In genomic region chr1:75925802-75926201, GRCm38 (mm10) we compare ENCODE assay signal across 8 mouse cellular contexts.
DNase-seq lines count a peak whose midpoint lies in the region; ATAC-seq and TF ChIP-seq lines count a peak whose summit lies in the region.

No protein-coding gene starts in this region.

- TF ChIP-seq EP300 in heart, adult 2 months (IDR thresholded peaks at IDR 0.05; ENCODE audit: insufficient read depth, low read depth, low read length) = 0 out of 2 replicates have a peak, but pooled peaks have one; percentile 33

- no peak overlapping the region for H3K4me2 ChIP-seq in embryonic facial prominence, embryonic 11.5 days (ENCODE audit: low read depth, low read length)
- peak overlapping the region; percentile 27 for H3K4me2 ChIP-seq in midbrain, embryonic 15.5 days
- no peak overlapping the region for H3K4me2 ChIP-seq in stomach, embryonic 16.5 days (ENCODE audit: low read depth, low read length)

- H3K4me1 ChIP-seq in embryonic facial prominence, embryonic 11.5 days (ENCODE audit: control insufficient read depth, insufficient read depth, low read length) = no peaks in the 10 kb centered on the region
- H3K4me1 ChIP-seq in heart, adult 2 months (ENCODE audit: control insufficient read depth, insufficient read depth, low read length) = no peaks in the 10 kb centered on the region; the same call in 1 of the 2 replicates
- H3K4me1 ChIP-seq in midbrain, embryonic 15.5 days = peaks cover 7% of the 10 kb centered on the region
- no peaks in the 10 kb centered on the region for H3K4me1 ChIP-seq in stomach, embryonic 16.5 days (ENCODE audit: control insufficient read depth, insufficient read depth, low read length)

- intact Hi-C loops in heart, adult 2 months (cut with DNase I) = loop anchor here (2.0 to 10.0 kb wide), 2 partner anchors 1159 to 1591 kb away; no protein-coding TSS in a partner anchor
- intact Hi-C loops in left cerebral cortex, postnatal 4 days (cut with DNase I) = loop anchor here (2.0 to 10.0 kb wide), 3 partner anchors 149 to 1969 kb away; no protein-coding TSS in a partner anchor

- H3K27ac ChIP-seq in embryonic facial prominence, embryonic 11.5 days (replicated peaks; ENCODE audit: low read depth, low read length) = no peak overlapping the region
- H3K27ac ChIP-seq in heart, adult 2 months = no peak overlapping the region
- peak overlapping the region; percentile 47; the same call in 1 of the 2 replicates for H3K27ac ChIP-seq in midbrain, embryonic 15.5 days
- H3K27ac ChIP-seq in stomach, embryonic 16.5 days (ENCODE audit: low read length) = no peak overlapping the region

- H3K9ac ChIP-seq in embryonic facial prominence, embryonic 11.5 days (replicated peaks; ENCODE audit: low read length) = no peak overlapping the region
- no peak overlapping the region for H3K9ac ChIP-seq in heart, adult 2 months (ENCODE audit: low read depth, low read length)
- H3K9ac ChIP-seq in midbrain, embryonic 15.5 days = no peak overlapping the region
- H3K9ac ChIP-seq in stomach, embryonic 16.5 days (ENCODE audit: low read length) = no peak overlapping the region

- ATAC-seq in embryonic facial prominence, embryonic 11.5 days (replicated peaks; ENCODE audit: insufficient number of reproducible peaks, low FRiP score, low TSS enrichment, low read depth) = peak; percentile 93
- ATAC-seq in midbrain, embryonic 15.5 days (replicated peaks) = peak; percentile 58; the same call in 1 of the 2 replicates
- ATAC-seq in stomach, embryonic 16.5 days (ENCODE audit: insufficient read depth, low FRiP score) = 0 out of 2 replicates have a peak, but pooled peaks have one; percentile 44
- ATAC-seq in granulocyte monocyte progenitor cell, adult 5-6 weeks (replicated peaks; ENCODE audit: poor library complexity, severe bottlenecking) = no peak

- no peaks in the 10 kb centered on the region for H3K27me3 ChIP-seq in embryonic facial prominence, embryonic 11.5 days (ENCODE audit: control insufficient read depth, insufficient read depth, low read length)
- H3K27me3 ChIP-seq in heart, adult 2 months (ENCODE audit: control insufficient read depth, insufficient read depth, low read length) = no peaks in the 10 kb centered on the region
- H3K27me3 ChIP-seq in midbrain, embryonic 15.5 days (replicated peaks) = peaks cover 6% of the 10 kb centered on the region; the same call in 1 of the 2 replicates
- H3K27me3 ChIP-seq in stomach, embryonic 16.5 days (ENCODE audit: control insufficient read depth, insufficient read depth, low read length) = no peaks in the 10 kb centered on the region

- no peak overlapping the region for H3K4me3 ChIP-seq in embryonic facial prominence, embryonic 11.5 days (ENCODE audit: low read depth, low read length)
- H3K4me3 ChIP-seq in heart, adult 2 months = no peak overlapping the region
- H3K4me3 ChIP-seq in midbrain, embryonic 15.5 days = no peak overlapping the region
- no peak overlapping the region for H3K4me3 ChIP-seq in stomach, embryonic 16.5 days (replicated peaks; ENCODE audit: low read length)

- no peaks in the 10 kb centered on the region for H3K79me2 ChIP-seq in heart, adult 2 months (replicated peaks; ENCODE audit: control insufficient read depth, insufficient read depth, low read length)

- TF ChIP-seq POLR2A in brain, embryonic 14.5 days (IDR thresholded peaks at IDR 0.05; ENCODE audit: borderline replicate concordance, extremely low read depth, insufficient read depth, insufficient read length, poor library complexity, severe bottlenecking) = no peak
- no peak for TF ChIP-seq POLR2A in heart, adult 2 months (IDR thresholded peaks at IDR 0.05; ENCODE audit: insufficient read depth, low read depth, low read length)

- DNase-seq in brain, embryonic 14.5 days (ENCODE audit: low read depth) = peak; percentile 97
- peak; percentile 97 for DNase-seq in embryonic facial prominence, embryonic 11.5 days (ENCODE audit: low spot score)
- DNase-seq in heart, adult 2 months = peak; percentile 80 to 88
- peak; percentile 86 for DNase-seq in kidney, adult 9 months
- DNase-seq in left cerebral cortex, postnatal 4 days = peak; percentile 97

- peak; percentile 95 for TF ChIP-seq CTCF in brain, embryonic 14.5 days (IDR thresholded peaks at IDR 0.05; ENCODE audit: borderline replicate concordance, extremely low read depth, insufficient read depth, insufficient read length)
- TF ChIP-seq CTCF in heart, adult 2 months (IDR thresholded peaks at IDR 0.05) = peak; percentile 89

- no peaks in the 10 kb centered on the region for H3K9me3 ChIP-seq in embryonic facial prominence, embryonic 11.5 days (replicated peaks; ENCODE audit: control insufficient read depth, low read length)
- H3K9me3 ChIP-seq in midbrain, embryonic 15.5 days = no peaks in the 10 kb centered on the region
- no peaks in the 10 kb centered on the region for H3K9me3 ChIP-seq in stomach, embryonic 16.5 days (replicated peaks; ENCODE audit: control insufficient read depth, low read length)

- no peaks in the 10 kb centered on the region for H3K36me3 ChIP-seq in embryonic facial prominence, embryonic 11.5 days (replicated peaks; ENCODE audit: control insufficient read depth, insufficient read depth, low read depth, low read length)
- H3K36me3 ChIP-seq in heart, adult 2 months (ENCODE audit: control insufficient read depth, insufficient read depth, low read length) = no peaks in the 10 kb centered on the region
- H3K36me3 ChIP-seq in midbrain, embryonic 15.5 days (replicated peaks) = no peaks in the 10 kb centered on the region
- no peaks in the 10 kb centered on the region for H3K36me3 ChIP-seq in stomach, embryonic 16.5 days (ENCODE audit: control insufficient read depth, insufficient read depth, low read length)

- WGBS in embryonic facial prominence, embryonic 11.5 days = 14% methylated on average over 9 of the region's 9 CpGs
- 35% methylated on average over 9 of the region's 9 CpGs for WGBS in heart, adult 2 months
- WGBS in midbrain, embryonic 15.5 days = 8% methylated on average over 9 of the region's 9 CpGs
- 28% methylated on average over 9 of the region's 9 CpGs for WGBS in stomach, embryonic 16.5 days
